Mouse (Mus musculus) gastrocnemius, adult 18-20 months (tissue): ENCODE data around the gene Dyrk2. TPM values are rescaled to one million over a fixed set of nuclear protein-coding genes. Genes with fewer than 3 reads are reported as not detected.

ENCODE experiments used
- DNase-seq: peaks from one replicate; pipeline ENCODE4 v3.0.0; 2021; ENCODE audit warnings: low spot score
- long read RNA-seq, 2 experiments: library from polyadenylated mRNA; stranded (forward); transcript quantifications; one replicate each; pipeline ENCODE4 v2.0.0; 2021
- total RNA-seq, 2 experiments: library from RNA; stranded (reverse); gene quantifications; 2 replicates each; pipeline ENCODE4 v1.2.3; 2021

The Dyrk2 gene
- total RNA-seq, result 10 to 100 TPM; 63.8 to 88.7 TPM
- long read RNA-seq, experiment 1, full-length matches to known transcripts, result 80 of 114 reads
- long read RNA-seq, experiment 1, partial matches to known transcripts, result 1 of 114 reads
- long read RNA-seq, experiment 1, other reads (novel, unspliced or antisense), result 33 of 114 reads
- long read RNA-seq, experiment 2, full-length matches to known transcripts, result 60 of 75 reads
- long read RNA-seq, experiment 2, partial matches to known transcripts, result 1 of 75 reads
- long read RNA-seq, experiment 2, other reads (novel, unspliced or antisense), result 14 of 75 reads

DNA sequence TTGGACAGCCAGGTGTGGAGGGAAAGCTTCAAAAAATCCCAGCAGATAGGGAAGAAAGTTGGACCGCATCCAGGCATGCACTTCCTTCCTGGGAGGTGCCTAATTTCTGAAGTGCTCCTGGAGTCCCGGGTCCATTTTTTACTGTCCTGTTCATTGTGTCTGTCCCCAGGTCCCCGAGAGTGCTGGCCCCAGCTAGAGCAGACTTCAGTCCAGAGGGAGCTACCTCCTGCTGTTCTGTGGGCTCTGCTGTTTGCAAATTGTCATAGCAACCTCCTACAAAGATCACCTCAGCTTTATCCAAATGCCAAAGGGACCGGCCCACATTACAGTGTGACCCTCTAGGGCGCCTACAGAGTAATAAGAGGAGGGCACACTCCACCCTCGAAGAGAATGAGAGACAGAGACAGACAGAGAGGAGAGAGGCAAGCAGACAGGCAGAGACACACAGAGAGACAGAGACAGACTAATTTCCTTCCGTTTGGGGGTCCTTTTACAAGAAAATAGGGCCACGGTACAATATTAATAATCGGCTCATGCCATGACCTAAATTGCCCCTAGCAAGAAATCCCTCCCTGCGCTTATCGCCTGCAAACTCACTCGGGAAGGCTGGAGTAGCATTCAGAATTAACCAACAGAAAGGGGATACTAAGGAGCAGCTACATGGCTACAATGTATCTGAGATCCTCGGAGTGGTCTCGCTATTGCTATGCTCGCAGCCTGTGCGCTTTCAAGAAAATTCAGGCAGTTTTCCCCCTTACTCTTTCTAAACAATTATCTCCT lies at the start of gene Dyrk2:
Gene Dyrk2, minus strand, starts transcription at position 9 of the 780 bp plus-strand sequence.
- peak; percentile 43 for DNase-seq

DNA sequence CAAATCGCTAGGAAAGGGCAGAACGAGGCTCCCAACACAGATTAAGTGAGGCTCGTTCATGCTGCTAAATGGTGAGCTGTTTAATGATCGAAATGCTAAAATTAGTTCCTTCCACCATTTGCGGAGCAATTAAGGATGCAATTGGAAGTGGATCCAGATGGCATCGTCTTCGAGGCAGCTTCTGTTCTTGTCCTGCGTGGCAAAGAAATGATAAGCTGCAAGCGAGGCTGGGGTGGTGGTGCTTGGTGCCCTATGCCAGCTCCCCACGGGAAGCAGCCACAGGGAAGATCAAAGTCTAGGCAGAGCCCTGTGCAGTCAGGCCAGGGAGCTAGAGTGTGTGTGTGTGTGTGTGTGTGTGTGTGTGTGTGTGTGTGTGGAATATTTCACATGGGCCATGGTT lies 32.6 kb upstream of the Dyrk2 start:
- DNase-seq, result no peak

DNA sequence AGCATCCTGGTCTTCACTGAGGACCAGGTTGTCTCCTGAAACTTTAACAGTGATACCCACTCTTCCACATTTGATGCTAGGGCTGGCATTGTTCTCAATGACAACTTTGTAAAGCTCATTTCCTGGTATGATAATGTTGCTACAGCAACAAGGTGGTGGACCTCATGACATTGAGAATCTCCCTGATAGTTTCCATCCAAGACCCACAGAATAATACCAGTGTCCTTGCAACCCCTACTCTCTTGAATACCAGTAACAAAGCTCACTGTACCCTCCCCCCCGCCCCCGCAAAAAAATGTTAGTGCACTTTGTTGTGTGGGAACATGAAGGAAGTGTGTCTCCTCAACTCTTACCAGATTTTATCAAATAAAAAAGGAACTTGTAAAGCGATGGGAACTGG lies 23.6 kb upstream of the Dyrk2 start:
- DNase-seq, result no peak

DNA sequence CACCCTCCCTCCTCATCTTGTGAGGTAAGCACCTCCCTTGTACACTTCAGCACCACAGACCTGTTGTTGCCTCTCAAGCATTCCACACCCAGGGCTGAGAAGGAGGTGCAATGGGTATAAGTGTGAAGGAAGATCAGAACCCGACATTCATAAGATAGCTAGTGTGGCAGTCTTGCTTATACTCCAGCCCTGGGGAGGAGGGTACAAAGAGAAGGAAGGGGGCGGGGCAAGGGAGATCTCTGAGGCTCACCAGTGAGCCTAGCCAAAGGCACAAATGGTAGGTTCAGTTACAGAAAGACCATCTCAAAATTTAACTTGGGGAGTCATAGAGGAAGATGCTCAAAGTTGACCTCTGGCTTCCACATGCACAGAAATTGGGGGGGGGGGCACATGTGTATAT lies 14.1 kb upstream of the Dyrk2 start:
- DNase-seq, result no peak

DNA sequence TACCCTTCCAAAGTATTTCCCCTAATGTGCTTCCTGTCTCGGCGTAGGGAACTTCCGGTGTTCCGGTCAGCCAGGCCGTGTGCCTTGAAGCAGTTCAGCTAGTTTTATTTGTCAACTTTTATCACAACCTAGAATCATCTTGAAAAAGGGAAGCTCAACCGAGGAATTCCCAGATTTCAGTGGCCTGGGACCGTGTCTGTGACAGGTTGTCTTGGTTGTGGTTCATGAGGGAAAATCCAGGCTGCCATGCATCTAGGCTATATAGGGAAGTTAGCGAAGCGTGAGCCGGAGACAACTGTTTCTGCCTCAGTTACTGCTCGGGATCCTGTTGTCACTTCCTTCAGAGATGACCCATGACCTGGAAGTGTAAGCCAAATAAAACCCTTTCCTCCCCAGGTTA lies 13.3 kb upstream of the Dyrk2 start:
- no peak for DNase-seq

DNA sequence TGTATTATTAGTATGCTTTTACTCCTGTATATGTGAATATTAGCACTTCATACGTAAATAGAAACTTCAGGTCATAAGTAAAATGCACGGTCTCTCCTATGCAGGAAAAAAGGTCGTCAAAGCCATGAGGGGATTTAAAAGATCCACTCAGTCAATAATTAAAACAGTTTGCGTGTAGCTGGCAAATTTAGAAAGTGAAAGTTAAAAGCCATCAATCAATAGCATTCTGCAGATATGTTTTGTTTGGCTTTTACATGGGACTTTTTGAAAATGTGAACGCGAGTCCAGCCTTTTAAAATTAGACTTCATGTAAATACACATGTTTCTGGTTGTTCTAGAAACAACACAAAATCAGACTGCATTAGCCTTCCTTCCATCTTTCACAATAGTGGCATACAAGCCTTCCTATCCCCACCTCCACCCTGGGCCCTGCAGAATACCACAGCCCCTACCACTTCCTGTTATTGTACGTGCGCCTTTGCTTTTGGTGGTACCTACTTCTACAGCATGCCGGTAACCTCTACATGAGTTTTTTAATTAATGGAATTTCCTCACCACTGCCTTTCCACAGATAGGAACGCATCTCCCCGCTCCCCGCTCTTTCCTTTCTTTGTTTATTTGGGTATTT lies 12.4 kb upstream of the Dyrk2 start:
- no peak for DNase-seq

DNA sequence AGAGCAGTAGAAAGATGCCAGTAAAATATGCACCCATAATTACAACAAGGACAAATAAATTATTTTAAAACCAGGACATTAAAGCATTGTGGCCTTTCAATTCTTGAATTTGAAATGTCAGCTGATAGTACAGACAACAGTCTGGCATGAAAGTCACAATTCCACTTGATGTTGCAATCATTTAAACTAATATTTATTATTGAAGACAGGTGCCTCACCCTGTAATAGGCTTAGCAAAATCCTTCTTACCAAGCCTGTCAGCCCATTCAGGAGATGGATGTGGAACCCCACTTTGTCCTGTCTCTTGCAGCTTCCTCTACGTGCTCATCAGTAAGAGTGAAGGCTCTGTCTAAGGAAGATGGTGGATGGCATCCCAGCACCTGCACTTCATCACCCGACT lies 10.8 kb upstream of the Dyrk2 start:
- no peak for DNase-seq

DNA sequence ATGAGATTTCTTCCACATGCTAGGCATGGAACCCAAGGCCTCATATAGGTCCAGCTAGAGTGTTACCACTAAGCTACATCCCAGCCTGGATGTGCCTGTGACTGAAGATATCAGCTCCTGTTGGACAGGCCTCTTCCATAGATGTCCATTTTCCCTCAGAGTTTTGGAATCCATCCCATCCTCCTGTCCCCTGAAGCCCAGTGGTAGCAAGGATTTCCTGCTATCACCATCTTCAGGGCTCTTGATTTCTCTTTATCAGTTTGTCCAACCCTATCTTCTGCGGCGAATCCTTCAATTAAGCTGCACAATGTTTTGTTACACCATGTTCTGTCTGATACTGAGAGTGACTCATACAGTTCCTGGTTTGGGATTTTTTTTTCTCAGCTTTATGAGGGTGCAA lies 2.2 kb upstream of the Dyrk2 start:
- DNase-seq, result no peak

DNA sequence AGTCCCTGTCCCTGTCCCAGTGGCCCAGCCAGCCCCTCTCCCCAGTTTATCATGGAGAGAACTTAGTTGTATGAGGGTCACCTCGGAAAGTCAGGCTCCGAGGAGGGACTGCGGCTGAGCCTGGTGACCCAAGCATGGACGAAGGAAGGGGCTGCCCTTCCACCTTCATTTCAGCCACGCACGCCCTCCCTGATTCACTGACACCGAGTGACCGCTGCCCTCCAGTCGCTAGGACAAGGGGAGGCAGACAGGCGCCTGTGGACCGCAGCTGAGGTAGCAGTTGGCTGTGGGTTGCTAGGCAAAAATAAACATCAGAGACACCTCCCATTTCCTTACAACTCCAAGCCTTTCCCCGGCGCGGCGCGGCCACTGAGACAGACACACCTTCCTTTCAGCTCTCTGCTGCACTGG lies 413 bp downstream of the Dyrk2 start:
- peak; percentile 80 for DNase-seq

DNA sequence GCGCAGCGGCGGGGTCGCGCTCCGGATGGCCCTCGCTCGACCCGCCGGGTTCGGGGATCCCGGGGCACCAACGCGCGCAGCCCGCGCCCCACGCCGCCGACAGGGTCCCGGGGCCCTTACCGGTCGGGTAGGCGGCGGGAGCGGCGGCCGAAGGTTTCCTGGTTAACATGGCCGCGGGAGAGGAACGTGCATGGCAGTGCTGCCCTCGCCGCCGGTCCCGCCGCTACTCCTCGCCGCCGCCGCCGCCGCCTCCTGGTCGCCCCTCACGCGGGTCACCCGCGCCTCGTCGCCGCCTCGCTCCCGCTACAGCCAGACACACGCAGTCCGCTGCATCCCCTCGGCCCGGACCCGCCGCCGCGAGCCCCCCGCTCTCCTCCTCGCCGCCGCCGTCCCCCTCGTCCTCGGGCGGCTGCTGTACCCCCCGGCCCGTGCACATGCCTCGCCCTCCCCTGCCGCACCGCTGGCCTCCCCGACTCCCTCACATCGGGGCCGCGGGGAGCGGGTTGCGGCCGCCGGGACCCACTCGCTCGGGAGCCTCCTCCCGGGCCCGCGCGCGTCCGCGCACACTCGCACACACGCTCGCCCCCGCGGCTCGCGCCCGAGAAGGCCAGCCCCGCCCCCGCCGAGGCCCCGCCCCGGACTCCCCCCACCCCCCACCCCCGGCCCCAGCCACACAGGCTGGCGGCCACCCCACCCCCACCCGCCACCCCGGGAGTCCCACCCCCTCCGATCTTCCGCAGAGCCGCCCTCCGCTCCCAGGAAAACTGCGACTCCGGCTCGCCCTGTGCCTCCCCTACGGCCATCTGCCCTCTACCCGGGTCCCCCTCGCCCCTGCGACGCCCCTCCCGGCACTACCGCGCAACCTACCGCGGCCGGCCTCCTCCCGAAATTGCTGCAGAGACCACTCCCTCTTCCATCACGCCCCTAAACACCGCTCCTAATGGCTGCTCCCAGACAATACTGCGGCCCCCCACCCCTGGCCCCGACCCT lies 1.1 kb downstream of the Dyrk2 start:
- peak; percentile 76 for DNase-seq

DNA sequence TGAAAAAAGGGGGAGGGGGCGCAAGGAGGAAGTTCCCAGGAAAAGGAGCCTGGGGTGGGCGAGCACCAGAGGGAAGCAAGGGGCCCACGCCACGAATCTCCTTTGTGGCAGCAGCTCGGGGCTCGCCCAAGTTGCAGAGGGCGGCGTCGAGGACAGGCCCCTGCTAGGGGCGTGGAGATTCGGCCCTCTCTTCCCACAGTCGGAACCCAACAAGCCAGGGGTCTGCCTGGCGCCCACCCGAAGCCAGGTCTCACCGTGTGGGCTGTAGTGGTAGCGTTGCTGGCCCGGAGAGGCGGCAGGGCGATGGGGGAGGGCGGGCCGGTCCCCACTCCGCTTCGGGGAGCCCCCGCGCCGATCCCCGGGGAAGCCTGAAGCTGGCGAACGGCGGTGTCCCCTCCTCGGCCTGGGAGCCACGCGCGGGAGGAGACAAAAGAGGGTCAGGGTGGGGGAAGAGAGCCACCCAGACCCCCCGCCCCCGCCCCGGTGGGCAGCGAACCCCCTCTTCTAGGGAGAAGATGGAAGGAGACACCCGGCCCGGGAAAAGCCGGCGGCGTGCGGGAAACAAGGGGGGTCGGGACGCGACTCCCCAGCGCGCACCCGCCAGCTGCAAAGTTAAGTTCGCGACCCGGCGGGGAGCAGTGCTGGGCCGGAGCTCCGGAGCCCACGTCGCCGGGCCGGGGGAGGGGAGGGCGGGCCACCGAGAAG lies 2.0 kb downstream of the Dyrk2 start:
- DNase-seq, result peak; percentile 49

DNA sequence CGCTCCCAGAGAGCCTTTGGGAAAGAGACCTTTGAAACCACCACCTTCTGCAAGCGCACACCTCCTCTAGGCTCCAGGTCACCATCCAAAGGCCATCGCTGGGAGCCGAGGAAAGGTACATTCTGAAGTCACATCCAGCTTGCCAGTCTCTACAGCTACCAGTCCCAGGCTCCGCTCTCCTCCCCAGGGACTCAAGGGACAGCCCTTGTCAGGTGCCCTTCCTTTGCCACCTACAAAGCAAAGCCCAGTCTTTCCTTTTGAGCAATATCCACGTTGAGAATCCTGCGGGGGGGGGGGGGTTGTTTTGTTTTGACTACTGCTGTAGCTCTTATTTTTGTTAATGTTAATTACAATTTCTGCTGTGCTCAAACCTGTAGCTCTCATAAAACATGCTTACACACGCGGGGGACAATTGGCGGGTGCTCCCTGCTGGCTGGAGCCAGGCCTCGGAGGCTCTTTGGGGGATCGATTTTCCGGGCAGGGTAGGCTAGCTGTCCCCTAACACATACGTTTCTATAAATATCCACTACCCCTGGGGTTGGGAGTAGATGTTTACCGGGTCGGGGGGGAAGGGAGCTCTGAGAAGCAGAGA lies 2.6 kb downstream of the Dyrk2 start:
- DNase-seq, result peak; percentile 38

DNA sequence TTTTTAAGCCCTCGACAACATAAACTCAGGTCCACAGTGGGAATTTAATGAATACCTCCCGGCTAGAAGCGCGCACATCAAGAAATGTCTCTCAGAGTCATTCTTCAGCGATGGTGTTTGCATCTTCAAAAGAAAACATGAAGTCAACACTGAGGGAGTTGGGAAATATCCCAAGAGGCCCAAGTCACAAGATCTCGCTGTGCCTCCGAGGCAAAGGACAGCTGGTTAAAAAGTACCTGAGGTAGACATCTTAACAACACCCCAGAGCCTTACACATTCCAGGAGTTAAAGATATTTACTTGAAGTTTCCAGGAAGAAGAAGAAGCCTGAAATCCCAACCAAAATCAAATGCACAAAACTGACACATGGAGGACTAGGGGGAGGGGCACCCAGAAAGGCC lies 5.0 kb downstream of the Dyrk2 start:
- DNase-seq, result no peak

DNA sequence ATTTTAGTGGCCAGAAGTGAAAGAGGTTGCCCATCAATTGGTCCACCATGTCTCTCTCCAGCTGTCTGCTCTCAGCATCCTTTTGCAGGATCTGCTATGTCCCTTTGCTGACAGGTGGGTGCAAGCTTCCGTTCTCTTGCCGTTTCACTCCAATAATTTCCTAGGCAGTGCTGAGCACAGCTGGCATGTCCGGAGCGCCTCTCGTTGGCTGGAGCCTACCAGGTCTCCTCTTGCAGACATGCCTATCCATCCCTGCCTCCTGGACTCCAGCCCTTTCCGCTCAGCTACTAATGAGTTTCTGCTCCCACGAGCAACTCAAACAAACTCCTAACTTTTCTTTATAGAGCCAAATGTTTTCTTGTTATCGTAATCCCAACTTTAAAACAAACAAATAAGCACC lies 6.4 kb downstream of the Dyrk2 start:
- DNase-seq, result peak; percentile 24

DNA sequence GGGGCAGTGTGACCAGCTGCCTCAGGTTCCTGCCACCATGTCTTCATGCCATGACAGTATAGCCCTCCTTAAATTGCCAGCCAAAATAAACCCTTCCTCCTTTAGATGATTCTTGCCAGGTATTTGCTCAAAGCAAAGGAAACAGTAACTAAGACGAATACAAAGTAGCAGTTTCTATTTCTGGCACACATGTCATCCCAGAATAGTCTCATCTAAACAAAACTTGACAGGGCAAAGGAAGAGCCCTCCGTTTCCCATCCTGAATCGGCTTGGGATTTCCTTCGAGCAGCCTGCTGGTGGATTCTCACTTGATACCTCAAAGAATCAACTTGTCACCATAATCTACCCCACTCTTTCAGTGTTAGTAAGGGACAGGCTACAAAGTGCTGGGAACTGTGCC lies 7.8 kb downstream of the Dyrk2 start:
- no peak for DNase-seq

DNA sequence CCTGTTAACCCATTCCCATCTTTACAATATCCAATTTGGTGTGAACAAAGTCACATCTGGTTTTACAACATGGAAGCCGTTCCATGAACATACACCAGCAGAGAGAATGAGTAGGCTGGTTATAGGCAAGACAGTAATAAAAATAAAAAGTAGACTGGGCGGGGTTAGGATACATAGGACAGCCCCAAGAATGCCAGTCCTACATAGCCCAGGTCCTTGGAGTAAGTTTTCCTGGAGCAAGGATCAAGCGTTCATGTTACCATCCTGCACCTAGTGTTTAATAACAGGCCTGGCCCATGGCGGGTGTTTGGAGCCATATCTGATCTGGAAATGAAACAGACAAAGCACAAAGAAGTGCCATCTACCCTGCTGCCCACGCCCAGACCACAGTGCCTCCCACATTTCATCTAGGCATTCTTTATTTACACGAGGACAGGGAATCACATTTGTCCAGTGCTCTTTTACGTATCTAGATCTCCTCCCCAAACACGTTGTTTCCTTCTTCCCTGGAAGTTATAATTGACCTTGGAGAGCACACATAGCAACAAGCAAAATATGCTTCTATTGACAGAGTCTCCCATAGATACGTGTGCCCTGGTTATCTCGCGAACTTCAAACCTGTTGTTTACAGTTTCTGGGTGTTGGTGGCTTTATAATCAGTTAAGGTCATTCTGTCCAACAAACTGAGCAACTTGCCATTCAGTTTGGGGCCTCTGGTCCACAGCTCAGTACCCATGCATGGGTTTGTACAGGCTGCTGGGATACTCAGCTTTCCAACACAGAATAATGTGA lies 8.6 kb downstream of the Dyrk2 start:
- DNase-seq, result no peak

DNA sequence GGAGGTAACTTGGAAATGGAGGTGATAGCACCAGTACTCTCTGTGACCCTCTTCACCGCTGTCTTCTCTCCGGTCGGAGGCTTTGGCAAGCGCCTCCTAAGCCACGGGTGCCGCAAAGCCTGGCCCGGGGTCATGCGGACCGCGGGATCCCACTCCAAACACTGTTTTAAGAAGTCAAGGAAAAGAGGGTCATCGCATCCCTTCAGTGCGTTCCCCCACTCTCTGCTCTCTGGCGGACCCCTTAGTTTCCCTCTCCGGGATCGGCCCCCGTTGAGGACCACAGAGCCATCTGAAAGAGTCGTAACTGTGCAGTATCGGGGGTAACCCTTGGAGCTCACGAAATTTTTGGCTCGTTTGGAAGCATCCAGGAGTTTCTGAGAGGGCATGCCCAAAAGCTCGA lies 10.4 kb downstream of the Dyrk2 start:
- DNase-seq, result no peak

DNA sequence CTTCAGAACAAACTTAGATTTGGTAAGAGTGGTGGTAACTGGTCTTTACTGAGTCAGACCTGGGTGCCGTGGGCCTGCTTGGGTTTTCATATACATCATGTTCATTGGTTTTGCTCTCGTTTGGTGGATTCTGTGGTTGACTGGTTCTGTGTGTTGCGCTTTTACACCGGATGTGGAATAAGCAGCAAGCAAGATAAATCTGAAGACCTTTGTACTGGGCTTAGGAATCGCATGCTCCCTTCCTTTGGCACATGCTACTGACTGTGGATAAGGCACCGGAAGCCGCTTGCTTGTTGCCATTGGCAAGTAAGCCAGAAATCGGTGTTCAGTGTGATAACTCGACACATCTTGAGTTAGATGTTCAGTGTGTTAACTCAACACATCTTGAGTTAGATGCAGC lies 15.4 kb downstream of the Dyrk2 start:
- no peak for DNase-seq

DNA sequence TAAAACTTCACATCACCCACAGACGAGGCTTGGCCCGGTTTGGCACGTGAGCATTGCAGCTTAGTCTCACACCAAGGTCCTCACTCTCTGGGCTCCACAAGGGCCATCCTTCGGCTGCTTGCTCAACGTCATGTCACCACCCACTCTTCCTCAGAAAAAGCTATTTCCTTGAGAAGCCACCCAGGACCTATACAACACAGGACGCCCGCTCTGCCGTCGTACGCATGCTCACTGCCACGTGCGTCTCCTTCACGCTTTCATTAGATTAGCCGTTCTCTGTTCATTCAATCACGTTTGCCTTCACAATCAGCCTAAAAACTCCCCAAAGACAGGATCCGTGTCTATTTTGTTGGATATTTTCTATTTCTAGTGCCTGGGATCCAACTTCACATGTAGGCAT lies 17.5 kb downstream of the Dyrk2 start:
- DNase-seq, result no peak

DNA sequence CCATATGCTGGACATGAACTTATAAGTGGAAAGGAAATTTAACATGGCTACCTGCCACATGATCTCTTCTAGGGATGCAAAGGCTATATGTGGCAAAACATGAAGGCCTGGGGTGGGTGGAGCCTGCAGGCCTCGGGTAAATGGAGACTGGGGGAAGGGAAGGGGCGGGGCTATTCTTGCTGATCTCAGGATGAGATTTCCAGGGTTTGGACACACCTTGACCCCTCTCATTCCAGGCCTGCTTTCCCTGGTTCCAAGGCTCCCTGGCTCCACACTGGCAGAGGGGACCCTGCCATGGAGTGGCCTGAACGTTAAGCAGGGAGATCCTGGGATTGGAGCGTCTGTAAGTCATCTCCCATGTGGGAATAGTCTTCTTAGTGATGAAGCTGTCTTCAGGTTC lies 21.5 kb downstream of the Dyrk2 start:
- no peak for DNase-seq
